Mouse (Mus musculus): Measurements from ENCODE around the gene Mepce. TPM values are rescaled to one million over a fixed set of nuclear protein-coding genes. Genes with fewer than 3 reads are reported as not detected.
"Not testable (repeated sequence)": the region's sequence is repeated elsewhere in the genome, so short reads cannot be mapped to it uniquely, and the experiment has no call there.

Gene Mepce
- total RNA-seq (2021) = 10 to 100 TPM; 32.7 to 33.0 TPM
- long read RNA-seq, experiment 1, transcript Mepce-201 (4 exons, 3,128 nt) = major isoform, 9 of 10 reads
- long read RNA-seq, experiment 1, partial matches to known transcripts = 1 of 10 reads
- long read RNA-seq, experiment 1, other reads (novel, unspliced or antisense) = 0 of 10 reads
- long read RNA-seq, experiment 2, transcript Mepce-201 (4 exons, 3,128 nt) = major isoform, 11 of 12 reads
- long read RNA-seq, experiment 2, partial matches to known transcripts = 1 of 12 reads
- long read RNA-seq, experiment 2, other reads (novel, unspliced or antisense) = 0 of 12 reads

- peak; percentile 98 for DNase-seq
- intact Hi-C loops (cut with DNase I) = loop anchor here (10.0 kb wide), 2 partner anchors 367 to 823 kb away; partner anchors contain the start of genes Cldn15 and Zfp113
These were observed at the start of gene Mepce, which contains the start of gene Zcwpw1 for GRCm38 (mm10) chr5:137787151-137787928. Gene Mepce, minus strand, starts transcription at chr5:137787655. Gene Zcwpw1, plus strand, starts transcription at chr5:137787798.

DNA sequence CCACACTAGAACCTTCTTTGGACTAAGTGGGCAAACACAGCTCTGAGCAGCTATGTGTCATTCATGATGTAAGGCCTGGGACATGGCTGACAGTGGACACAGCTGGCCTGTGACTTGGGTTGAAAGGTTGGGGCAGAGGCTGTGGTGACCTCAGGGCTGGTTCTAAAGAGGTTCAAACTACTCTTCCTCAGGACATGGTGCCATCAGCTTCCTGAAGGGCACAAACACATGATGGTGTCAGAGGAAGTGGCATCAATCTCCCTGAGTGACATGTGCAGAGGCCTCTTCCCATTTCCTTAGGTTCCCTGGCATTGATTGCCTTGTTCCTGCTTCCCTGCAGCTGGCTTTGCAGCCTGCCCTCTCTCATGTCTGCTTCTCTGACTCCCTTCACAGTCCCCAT is 49.7 kb upstream of the Mepce start:
- intact Hi-C loops (cut with DNase I) = not testable (repeated sequence)

GRCm38 (mm10) chr5:137836611-137837010 is 49.2 kb upstream of the Mepce start:
- no peak for DNase-seq
- intact Hi-C loops (cut with DNase I) = no loop called here

More for the DNA sequence above, 49.7 kb upstream of the Mepce start:
- not testable (repeated sequence) for DNase-seq

- DNase-seq; intact Hi-C loops (cut with DNase I): not testable (repeated sequence)
These were observed 48.6 kb upstream of the Mepce start, which contains the start of gene Pilra for GRCm38 (mm10) chr5:137835966-137836520. Gene Pilra, minus strand, starts transcription at chr5:137836281.

GRCm38 (mm10) chr5:137833500-137833899 is 46.0 kb upstream of the Mepce start:
- intact Hi-C loops (cut with DNase I) = no loop called here
- DNase-seq = no peak

DNA sequence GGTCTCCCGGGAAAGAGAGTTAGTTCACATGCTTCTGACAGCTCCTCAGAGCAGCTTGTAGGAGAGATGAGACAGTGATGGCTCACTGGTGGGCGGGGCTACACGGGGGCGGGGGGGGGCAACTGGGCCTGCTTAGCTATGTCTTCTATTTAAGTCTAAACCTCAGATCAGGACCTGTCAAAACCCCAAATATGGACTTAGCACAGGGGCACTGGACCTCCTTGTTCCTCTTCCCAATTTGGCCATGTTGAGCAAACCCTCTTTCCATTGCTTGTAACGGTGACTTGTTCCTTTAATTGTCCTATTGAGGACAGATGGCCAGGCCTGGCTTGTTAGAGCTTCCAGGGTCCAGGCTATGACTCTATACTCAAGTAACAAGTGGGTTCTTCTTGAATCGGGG is 44.1 kb upstream of the Mepce start:
- no peak for DNase-seq
- intact Hi-C loops (cut with DNase I) = no loop called here

DNA sequence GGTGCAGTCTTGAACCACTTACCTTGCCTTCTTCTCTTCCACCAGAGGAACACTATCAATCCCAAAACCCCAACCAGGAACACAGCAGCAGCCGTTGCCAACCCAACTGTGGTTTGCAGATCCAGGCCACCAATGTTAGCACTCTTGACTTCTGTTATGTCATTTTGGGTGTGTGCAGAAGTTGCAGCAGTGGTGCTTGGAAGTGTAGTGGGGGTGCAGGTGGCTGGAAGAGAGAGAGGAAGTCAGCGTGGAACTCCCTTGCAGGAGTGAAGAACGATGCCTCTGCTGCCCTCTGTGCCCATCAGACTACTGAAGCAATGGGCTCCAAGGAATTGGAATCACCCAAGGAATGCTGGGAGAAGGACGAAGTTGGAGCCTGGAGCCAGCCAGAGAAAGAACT is 43.7 kb upstream of the Mepce start:
- no peak for DNase-seq
- intact Hi-C loops (cut with DNase I) = no loop called here

DNA sequence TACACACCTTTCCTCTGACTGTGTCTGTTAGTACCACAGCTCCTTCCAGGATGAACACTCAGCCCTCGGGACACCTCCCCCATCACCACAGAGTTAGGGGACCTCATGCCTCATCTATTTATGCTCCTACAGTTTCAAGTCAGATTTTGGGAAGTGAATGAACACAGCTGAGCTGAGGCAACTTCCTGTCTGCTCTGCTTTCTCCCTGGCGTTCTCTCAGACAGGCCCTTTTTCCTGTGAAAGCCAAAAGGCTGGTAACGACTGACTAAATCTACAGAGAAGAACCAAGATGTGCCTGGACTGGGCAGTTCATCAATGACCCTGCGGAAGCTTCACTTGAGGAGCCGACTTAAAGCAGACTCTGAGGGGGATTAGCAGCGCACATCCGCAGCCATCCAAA is 42.8 kb upstream of the Mepce start:
- intact Hi-C loops (cut with DNase I) = no loop called here
- DNase-seq = no peak

DNA sequence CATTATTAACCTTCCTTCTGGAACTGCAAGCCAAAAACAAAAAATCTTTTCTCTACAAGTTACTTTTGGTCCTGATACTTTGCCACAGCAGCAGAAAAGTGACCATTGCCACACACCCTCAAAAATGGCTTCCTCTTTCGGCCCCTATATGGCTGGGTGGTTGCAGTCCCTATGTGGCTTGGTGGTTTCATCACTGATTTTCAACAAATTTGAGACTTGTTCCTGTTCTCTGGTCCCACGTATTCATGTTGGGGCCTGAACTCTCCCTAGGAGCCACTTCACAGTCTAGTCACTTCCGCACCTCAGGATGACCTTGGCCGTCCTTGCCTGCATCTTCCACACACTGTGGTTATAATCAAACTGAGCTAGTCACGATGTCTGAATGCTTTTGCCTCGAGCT is 41.2 kb upstream of the Mepce start:
- no peak for DNase-seq
- intact Hi-C loops (cut with DNase I) = no loop called here

DNA sequence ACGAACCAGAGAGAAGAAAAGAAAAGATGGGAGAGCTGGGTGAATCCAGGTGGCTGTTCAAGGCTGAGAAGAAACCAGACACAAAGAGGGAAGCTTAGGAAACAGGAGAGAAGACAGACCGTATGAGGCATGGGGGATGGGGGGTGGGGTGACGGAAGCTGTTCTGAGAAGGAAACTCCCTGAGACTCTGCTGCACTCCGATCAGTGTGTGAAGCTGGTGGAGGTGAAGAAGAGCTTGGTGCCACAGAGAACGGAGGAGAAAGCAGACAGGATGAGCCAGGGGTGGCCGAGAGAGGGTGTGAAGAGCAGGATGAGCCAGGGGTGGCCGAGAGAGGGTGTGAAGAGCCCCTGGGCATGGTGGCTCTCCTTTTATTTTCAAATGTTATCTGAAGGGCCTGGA is 39.0 kb upstream of the Mepce start:
- no peak for DNase-seq
- intact Hi-C loops (cut with DNase I) = no loop called here

GRCm38 (mm10) chr5:137825971-137826370 is 38.5 kb upstream of the Mepce start:
- intact Hi-C loops (cut with DNase I) = no loop called here
- no peak for DNase-seq

GRCm38 (mm10) chr5:137825030-137825429 is 37.6 kb upstream of the Mepce start:
- intact Hi-C loops (cut with DNase I) = no loop called here
- DNase-seq = no peak

- intact Hi-C loops (cut with DNase I) = no loop called here
- DNase-seq = no peak
These were observed 36.1 kb upstream of the Mepce start for GRCm38 (mm10) chr5:137823455-137824045.

DNA sequence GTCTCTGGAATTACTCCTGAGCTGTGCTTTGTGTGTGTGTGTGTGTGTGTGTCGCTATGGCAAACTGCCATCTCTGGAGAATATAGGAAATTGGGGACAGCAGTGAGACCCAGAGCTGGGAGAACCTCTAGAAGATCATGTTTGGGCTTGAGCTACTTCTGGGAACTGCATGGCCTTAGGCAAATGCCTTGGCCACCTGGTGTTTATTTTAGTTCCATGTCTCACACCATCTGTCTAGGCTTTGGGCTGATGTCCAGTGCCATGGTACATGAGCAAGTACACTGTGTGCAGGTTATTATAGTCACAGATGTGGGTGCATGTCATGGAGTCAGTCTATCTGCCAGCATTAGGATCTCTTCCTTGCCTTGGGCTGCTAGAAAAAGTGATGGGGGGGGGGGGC is 35.1 kb upstream of the Mepce start:
- DNase-seq = no peak
- intact Hi-C loops (cut with DNase I) = no loop called here

DNA sequence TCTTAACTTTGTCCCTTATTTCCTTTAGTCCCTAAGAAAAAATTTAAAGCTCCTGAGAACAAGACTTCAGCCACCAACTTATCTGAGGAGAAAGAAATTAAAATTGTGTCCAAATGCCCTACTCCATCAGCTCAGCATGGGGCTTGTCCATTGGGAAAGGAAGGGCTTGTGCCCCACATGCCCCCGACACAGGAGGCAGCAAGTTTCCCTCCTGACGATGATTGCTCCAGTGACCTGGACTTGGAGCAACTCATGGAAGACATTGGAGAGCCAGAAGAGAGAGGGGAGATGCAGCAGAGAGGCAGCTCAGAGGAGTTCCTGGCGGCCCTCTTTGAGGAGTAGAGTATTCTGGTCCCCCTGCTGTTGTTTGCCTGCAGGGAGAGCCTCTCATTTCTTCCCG is 34.7 kb upstream of the Mepce start:
- no peak for DNase-seq
- intact Hi-C loops (cut with DNase I) = no loop called here

DNA sequence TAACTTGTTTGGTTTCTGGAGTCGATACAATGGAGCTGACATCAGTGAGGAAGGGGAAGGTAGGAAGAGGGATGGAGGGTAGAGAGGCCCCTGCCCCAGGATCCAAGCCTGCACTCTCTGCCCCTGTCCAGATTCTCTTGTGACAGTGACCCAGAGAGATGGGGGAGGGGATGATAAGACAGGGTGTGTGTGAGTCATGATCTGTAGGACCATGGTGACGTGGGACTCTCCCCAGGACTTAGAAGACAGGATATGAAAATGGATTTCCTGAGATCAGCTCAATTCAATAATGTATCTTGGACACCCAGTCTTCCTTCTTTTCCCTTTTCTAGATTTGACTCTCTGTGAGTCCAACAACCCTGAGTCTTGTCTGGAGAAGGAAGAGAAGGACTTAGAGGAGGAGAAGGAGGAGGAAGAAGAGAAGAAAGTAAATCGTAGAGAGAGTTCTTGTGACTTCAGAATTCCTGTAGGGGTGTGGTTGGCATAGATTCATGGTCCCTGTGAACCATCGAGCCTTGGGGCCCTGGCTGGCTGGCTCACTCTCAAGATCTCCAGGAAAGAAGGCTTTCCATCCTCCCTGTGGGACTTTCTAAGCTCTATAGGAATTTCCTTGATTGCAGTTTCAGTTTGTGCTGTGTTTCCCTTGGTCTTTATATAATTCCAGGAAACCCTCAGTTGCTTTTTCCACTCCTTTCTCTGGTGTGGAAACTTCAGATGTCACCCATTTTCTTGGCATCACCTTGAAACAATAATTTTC is 30.2 kb upstream of the Mepce start:
- intact Hi-C loops (cut with DNase I) = no loop called here
- no peak for DNase-seq

GRCm38 (mm10) chr5:137808316-137808715 is 20.9 kb upstream of the Mepce start:
- intact Hi-C loops (cut with DNase I) = no loop called here
- DNase-seq = no peak

GRCm38 (mm10) chr5:137806158-137806557 is 18.7 kb upstream of the Mepce start:
- intact Hi-C loops (cut with DNase I) = no loop called here
- no peak for DNase-seq

DNA sequence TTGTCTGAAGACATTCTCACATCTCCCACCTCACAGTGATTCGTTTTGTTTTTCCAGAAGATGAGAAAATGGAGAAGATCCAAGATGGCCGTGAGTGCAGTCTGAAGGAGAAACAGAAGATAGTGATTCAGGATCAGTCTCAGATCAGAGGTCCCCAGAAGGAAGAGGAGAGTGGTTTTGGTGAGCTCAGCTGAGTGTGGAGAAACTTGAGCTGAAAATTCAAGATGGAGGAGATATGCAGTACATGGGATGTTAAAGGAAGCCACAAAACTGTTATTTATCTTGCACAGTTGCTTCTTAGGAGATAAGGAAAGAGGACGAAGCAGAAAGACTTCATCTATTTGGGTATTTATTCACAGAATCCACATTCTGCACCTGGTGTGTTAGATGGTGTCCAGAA is 13.5 kb upstream of the Mepce start:
- no peak for DNase-seq
- intact Hi-C loops (cut with DNase I) = no loop called here

- intact Hi-C loops (cut with DNase I) = loop anchor here (5.0 to 10.0 kb wide), 2 partner anchors 156 to 338 kb away; no protein-coding TSS in a partner anchor
- no peak for DNase-seq
These were observed 9.2 kb upstream of the Mepce start for GRCm38 (mm10) chr5:137796606-137797005.

Data from heart, postnatal 14 days (tissue).